Mouse (Mus musculus) forebrain, embryonic 10.5 days (tissue): ENCODE data around the gene Idh1. TPM values are rescaled to one million over a fixed set of nuclear protein-coding genes. Genes with fewer than 3 reads are reported as not detected.
"Not testable (repeated sequence)": the region's sequence is repeated elsewhere in the genome, so short reads cannot be mapped to it uniquely, and the experiment has no call there.

Source experiments
- DNase-seq: peaks from one replicate; pipeline ENCODE4 v3.0.0-alpha.2; 2017; ENCODE audit warnings: low spot score; ENCODE audit errors: extremely low spot score
- H3K27ac ChIP-seq: fragments of 300-500 bp; sonication (generic); 2 replicates; pipeline ENCODE4 v1.5.1; 2016; ENCODE audit warnings: mild to moderate bottlenecking
- H3K27me3 ChIP-seq: fragments of 300-500 bp; sonication (generic); 2 replicates; pipeline ENCODE4 v1.6.1; 2016; ENCODE audit warnings: mild to moderate bottlenecking; ENCODE audit not compliant: poor library complexity, severe bottlenecking
- H3K36me3 ChIP-seq: fragments of 300-500 bp; sonication (generic); replicated peaks from 2 replicates; pipeline ENCODE4 v1.6.1; 2016; ENCODE audit warnings: mild to moderate bottlenecking, moderate library complexity
- H3K4me1 ChIP-seq: fragments of 300-500 bp; sonication (generic); 2 replicates; pipeline ENCODE4 v1.6.1; 2016
- H3K4me3 ChIP-seq: fragments of 300-500 bp; sonication (generic); 2 replicates; pipeline ENCODE4 v1.5.1; 2016; ENCODE audit warnings: mild to moderate bottlenecking, moderate library complexity
- H3K9me3 ChIP-seq: fragments of 300-500 bp; sonication (generic); 2 replicates; pipeline ENCODE4 v1.6.1; 2016; ENCODE audit warnings: mild to moderate bottlenecking, moderate library complexity
- WGBS: fragments of 180-500 bp; shearing (Covaris S2); methylation state at CpG from one replicate; pipeline ENCODE4 v1.1.7; 2016; 5-methylcytosine and 5-hydroxymethylcytosine counted together
- polyA plus RNA-seq: library from polyadenylated mRNA; unstranded; fragments of >200 nt; fragmentation: Nextera tagmentation; extraction: Ambion mirVana; gene quantifications from 2 replicates; pipeline ENCODE4 v1.2.1, GENCODE M21; 2016

The Idh1 gene
- 245 and 249 TPM in 2 replicates for polyA plus RNA-seq

DNA sequence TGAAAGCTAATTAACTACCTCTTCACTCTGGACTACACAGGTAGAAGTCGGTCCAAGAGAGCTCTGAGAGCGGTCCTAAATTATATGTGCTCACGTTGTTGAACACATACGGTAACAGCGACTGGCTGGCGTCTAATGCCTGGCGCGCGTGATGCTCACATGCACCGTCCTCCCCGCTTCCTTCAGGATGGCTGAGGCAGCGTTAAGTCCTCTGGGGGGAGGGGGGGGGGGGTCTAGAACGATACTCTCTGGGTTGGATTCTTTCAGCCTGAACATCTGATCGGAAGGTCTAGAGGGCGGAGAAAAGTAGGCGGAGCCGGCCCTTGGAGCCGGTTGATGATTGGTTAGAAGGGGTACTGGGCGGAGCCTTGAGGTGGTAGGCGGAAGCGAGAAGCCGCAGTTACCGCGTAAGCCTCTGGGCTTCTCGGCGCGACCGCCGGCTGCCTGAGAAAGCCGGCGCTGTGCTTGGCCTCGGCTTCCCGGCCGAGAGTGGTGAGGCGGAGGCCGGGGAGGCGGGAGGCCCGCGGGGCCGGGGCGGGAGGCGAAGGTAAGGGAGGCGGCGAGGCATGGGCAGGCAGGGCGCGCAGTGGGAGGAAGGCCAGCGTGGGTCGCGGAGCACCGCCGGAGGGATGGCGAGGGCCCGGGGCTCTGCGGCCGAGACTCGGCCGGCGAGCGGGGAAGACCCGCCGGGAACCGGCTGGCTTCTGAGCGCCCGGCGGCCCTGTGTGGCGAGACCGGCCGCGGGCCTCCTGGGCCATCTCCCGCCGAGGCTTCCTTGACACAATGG, at the start of gene Idh1, which contains the start of gene Pikfyve:
Idh1 (minus strand) TSS at position 214 of the 787 bp plus-strand sequence.
Pikfyve (plus strand) TSS at position 397 of the 787 bp plus-strand sequence.
- Histone ChIP-seq H3K36me3 (peaks cover 6% of the 10 kb centered on the region), H3K27ac (peak within 1 kb of the TSS; percentile 92), H3K4me3 (peak within 1 kb of the TSS; percentile 89), H3K27me3 (no peaks in the 10 kb centered on the region; the same call in 1 of the 2 replicates), H3K9me3 (no peaks in the 10 kb centered on the region), H3K4me1 (peaks cover 27% of the 10 kb centered on the region)
- peak; percentile 96 for DNase-seq
- under 1% methylated on average over 71 of the region's 71 CpGs for WGBS

DNA sequence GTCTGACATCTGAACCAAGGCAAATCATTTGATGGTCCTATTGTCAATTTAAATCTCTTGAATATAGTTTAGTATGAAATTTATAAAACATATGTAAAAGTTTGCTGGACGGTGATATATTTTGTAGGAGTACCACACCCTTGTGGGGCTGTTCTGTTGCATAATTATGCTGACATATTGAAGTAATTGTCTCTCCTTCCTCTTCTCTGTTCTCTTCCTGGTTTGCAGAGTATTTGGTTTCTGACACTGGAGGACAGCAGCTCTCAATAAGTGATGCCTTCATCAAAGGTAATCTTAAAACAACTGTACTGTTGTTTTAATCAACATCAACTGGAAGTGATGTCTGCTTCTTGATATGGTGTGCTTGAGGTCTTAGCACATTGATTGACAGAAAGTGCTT, 44.3 kb upstream of the Idh1 start:
- Histone ChIP-seq H3K27me3 (no peaks in the 10 kb centered on the region), H3K36me3 (peaks cover 45% of the 10 kb centered on the region), H3K4me1 (no peaks in the 10 kb centered on the region), H3K4me3 (no peak overlapping the region), H3K9me3 (no peaks in the 10 kb centered on the region), H3K27ac (no peak overlapping the region)
- no peak for DNase-seq
- 83% methylated on average over 1 of the region's 1 CpGs for WGBS

DNA sequence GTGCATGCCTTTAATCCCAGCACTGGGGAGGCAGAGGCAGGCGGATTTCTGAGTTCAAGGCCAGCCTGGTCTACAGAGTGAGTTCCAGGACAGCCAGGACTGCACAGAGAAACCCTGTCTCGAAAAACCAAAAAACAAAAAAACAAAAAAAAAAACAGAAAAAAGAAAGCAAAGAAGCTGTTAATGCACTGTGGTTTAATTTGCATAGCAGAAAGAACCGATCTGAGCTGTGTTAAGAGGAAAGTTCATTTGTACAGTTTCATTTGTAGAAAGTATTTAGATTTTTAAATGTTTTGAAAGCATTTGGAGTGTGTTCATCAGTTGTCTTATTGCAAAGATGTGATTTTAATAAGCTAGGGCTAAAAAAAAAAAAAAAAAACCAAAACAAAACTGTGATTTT, 43.5 kb upstream of the Idh1 start:
- 95% methylated on average over 3 of the region's 3 CpGs for WGBS

DNA sequence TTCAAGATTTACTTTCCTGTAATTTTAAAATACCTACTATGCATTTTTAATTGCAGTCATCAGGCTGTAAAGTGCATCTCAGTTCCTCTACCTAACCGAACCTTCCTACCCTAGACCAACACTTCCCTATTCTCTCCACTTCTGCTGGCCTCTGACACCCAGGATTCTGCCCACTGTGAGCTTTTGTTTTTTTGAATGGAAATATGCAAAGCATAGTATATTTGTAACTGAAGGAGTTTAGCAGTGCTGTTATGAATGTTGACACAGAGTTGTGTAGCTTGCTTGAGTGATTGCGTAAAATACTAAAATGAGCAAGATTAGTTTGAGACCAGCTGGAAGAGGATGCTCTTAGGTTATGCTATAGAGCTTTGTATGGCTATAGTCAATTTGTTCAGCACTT, 41.4 kb upstream of the Idh1 start:
- 94% methylated on average over 2 of the region's 2 CpGs for WGBS
- DNase-seq: no peak
- no peaks in the 10 kb centered on the region for H3K27me3 ChIP-seq
- no peaks in the 10 kb centered on the region for H3K4me1 ChIP-seq
- H3K4me3 ChIP-seq: no peak overlapping the region
- H3K9me3 ChIP-seq: no peaks in the 10 kb centered on the region
- H3K36me3 ChIP-seq: peaks cover 51% of the 10 kb centered on the region
- H3K27ac ChIP-seq: no peak overlapping the region

More for the DNA sequence above, 43.5 kb upstream of the Idh1 start:
- H3K36me3 ChIP-seq: peaks cover 38% of the 10 kb centered on the region
- H3K4me3 ChIP-seq, H3K9me3 ChIP-seq, DNase-seq, H3K27ac ChIP-seq, H3K27me3 ChIP-seq, H3K4me1 ChIP-seq: not testable (repeated sequence)

DNA sequence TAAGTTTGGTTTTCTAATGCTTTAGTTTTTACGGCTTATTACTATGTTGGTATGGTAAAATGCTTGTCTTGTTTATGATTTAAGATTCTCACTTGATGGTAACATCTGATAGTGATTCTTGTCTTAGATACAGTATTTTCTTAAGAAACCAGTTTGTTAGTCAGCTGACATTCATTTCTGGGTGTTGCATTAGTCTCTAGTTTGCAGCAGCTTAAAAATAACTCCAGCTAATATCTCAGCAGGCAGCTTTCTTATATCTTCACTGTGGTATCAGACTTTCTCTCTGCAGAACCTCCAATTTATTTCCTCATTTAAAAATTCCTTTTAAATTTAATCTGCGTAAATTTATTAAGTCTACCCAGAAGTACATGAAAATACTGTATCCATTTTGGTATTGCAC, 37.4 kb upstream of the Idh1 start:
- Histone ChIP-seq H3K36me3 (peaks cover 69% of the 10 kb centered on the region), H3K9me3 (no peaks in the 10 kb centered on the region), H3K4me1 (no peaks in the 10 kb centered on the region), H3K27ac (no peak overlapping the region), H3K4me3 (no peak overlapping the region), H3K27me3 (no peaks in the 10 kb centered on the region)
- DNase-seq: no peak
- 96% methylated on average over 2 of the region's 2 CpGs for WGBS

DNA sequence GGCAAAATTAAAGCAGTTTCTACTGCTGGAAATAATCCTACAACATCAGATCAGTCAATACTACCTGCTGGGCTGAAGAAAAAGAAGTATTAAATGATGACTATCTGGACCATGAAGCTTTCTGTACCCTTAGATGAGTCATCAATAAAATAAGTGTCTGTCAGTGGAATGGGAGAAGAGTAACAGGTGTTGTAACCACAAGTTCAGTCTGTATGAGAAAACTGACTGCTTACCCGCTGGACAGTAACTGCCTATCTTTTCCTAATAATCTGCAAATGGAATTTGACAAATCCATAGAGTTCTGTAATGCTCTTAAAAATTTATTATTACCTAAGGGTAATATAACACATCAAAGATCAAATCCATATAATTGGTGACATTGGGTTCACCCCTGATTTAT, 31.7 kb upstream of the Idh1 start:
- H3K9me3 ChIP-seq: no peaks in the 10 kb centered on the region
- H3K36me3 ChIP-seq: peaks cover 58% of the 10 kb centered on the region
- 100% methylated on average over 1 of the region's 1 CpGs for WGBS
- no peak overlapping the region for H3K4me3 ChIP-seq
- 0 out of 2 replicates have a peak, but pooled peaks cover 2% of the 10 kb centered on the region for H3K4me1 ChIP-seq
- H3K27me3 ChIP-seq: no peaks in the 10 kb centered on the region
- no peak for DNase-seq
- H3K27ac ChIP-seq: no peak overlapping the region

DNA sequence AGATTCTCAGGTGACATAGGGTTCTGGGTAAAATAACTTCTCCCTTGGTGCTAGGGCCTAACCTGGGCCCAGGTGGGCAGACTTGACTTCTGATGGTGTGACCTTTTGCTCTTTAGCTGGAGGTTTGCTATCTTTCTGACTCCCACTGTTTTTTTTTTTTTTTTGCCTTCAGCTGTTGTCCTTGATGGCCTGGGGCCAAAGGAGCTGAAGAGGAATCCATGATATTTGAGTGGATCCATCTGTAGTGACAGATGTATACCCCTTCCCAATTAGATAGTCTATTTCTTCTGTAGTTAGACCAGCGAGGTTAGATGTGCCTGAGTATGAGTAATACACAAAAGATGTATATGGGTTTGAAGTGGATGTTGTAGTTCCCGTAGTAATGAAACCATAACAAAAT, 31.3 kb upstream of the Idh1 start:
- no peak overlapping the region for H3K27ac ChIP-seq
- H3K27me3 ChIP-seq: no peaks in the 10 kb centered on the region
- H3K4me1 ChIP-seq: 0 out of 2 replicates have a peak, but pooled peaks cover 4% of the 10 kb centered on the region
- DNase-seq: no peak
- WGBS: 95% methylated on average over 2 of the region's 2 CpGs
- no peaks in the 10 kb centered on the region for H3K9me3 ChIP-seq
- H3K4me3 ChIP-seq: no peak overlapping the region
- peaks cover 55% of the 10 kb centered on the region for H3K36me3 ChIP-seq

DNA sequence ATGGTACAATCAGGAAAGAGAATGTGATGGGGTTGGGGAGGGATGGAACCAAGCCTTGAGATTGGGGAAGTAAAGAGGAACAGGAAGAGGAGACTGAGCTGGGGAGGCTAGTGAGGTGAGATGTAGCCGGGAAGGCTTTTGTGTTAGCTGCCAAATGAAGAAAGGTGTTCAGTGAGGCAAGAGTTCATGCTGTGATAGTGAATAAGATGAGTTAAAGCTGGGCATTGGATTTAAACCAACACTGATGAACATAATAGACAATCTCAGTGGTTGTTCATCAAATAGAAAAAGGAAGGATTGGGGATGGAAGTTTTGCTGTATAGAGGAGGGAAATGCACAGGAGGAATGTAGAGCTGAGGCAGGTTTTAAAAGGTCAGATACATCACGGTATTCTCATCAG, 26.9 kb upstream of the Idh1 start:
- DNase-seq: no peak
- peaks cover 64% of the 10 kb centered on the region for H3K36me3 ChIP-seq
- H3K9me3 ChIP-seq: peaks cover 15% of the 10 kb centered on the region; the same call in 1 of the 2 replicates
- H3K4me1 ChIP-seq: 0 out of 2 replicates have a peak, but pooled peaks cover 4% of the 10 kb centered on the region
- H3K27me3 ChIP-seq: no peaks in the 10 kb centered on the region
- WGBS: 31% methylated on average over 2 of the region's 2 CpGs
- no peak overlapping the region for H3K4me3 ChIP-seq
- H3K27ac ChIP-seq: no peak overlapping the region

DNA sequence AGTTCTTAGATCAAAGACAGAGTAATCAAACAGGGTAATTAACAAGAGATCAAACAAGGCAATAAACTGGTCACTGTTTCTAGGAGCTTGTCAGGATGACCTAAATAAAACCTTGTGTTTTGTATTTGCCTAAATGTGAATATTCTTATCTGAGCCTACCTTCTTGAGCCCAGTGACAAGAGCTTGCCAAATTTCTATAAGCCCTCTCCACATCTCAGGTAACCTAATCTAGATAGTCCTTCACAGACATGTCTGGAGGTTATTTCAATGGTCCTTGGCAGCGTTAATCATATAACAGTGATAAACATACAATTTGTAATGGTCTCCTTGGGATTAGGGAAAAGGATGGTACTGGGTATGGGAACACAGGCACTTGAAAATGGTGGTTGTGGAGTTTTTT, 18.0 kb upstream of the Idh1 start:
- Histone ChIP-seq H3K27me3 (no peaks in the 10 kb centered on the region), H3K36me3 (peaks cover 75% of the 10 kb centered on the region), H3K27ac (no peak overlapping the region), H3K9me3 (0 out of 2 replicates have a peak, but pooled peaks cover 5% of the 10 kb centered on the region), H3K4me3 (no peak overlapping the region), H3K4me1 (no peaks in the 10 kb centered on the region)
- 93% methylated on average over 1 of the region's 1 CpGs for WGBS
- no peak for DNase-seq

DNA sequence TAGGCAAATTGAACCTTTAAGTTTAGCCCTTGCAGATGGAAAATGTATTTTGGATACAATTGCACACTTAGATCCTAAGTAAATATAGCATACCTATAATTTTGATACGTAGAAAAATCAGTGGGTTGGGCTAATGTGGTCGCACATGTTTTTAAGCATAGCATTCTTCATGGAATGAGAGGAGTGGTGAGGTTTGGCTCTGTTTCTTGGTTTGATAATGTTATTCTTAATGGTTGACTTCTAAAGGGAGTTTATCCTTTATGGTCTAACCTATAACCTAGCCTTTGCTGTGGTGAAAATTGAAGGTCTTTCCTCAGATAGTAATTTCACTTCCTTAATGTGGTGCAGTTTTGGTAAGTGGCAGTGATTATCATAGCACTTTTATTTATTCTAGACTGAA, 12.6 kb upstream of the Idh1 start:
- no peaks in the 10 kb centered on the region for H3K9me3 ChIP-seq
- no peaks in the 10 kb centered on the region for H3K4me1 ChIP-seq
- DNase-seq: no peak
- no peak overlapping the region for H3K4me3 ChIP-seq
- no peaks in the 10 kb centered on the region for H3K27me3 ChIP-seq
- WGBS: 95% methylated on average over 2 of the region's 2 CpGs
- H3K36me3 ChIP-seq: peaks cover 71% of the 10 kb centered on the region
- H3K27ac ChIP-seq: no peak overlapping the region

DNA sequence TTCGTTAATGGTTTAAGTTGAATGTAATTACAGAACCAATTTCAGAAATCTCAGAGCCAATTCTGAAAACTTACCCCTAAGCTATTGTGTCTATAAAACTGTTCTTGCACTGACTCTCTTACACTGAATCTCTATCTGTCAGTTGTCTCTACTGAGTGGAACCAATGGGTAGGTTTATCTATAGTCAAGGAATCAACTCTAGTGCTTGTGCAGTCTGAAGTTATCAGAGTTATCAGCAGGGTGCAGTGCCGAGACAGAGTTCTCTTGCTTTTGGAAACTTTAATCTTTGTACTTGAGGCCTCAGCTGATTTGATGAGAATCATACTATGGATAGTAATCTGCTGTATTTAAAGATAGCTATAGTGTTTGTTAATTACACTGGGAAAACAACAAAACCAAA, 12.1 kb upstream of the Idh1 start:
- Histone ChIP-seq H3K27ac (no peak overlapping the region), H3K9me3 (no peaks in the 10 kb centered on the region), H3K27me3 (no peaks in the 10 kb centered on the region), H3K4me3 (no peak overlapping the region), H3K36me3 (peaks cover 71% of the 10 kb centered on the region), H3K4me1 (no peaks in the 10 kb centered on the region)
- 89% methylated on average over 2 of the region's 2 CpGs for WGBS
- no peak for DNase-seq

DNA sequence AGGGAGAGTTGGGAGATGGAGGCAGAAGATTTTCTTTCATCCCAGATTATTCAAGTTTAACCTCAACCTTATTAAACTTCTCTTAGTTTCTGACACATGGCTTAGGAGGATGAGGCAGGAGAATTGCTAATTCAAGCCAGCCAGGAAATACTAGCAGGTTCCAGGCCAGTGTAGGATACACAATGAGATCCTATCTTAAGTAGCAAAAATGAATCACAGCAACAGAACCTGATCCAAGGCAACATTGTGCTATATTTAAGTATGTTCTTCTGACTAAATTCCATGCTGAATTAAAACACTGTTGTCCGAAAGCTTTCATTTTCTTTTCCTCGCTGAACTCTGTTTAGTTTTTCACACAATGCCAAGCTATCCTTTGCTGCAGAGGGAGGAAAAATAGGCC, 6.9 kb upstream of the Idh1 start:
- Histone ChIP-seq H3K4me1 (peaks cover 9% of the 10 kb centered on the region), H3K4me3 (no peak overlapping the region), H3K27me3 (no peaks in the 10 kb centered on the region), H3K36me3 (peaks cover 67% of the 10 kb centered on the region), H3K27ac (no peak overlapping the region), H3K9me3 (no peaks in the 10 kb centered on the region)
- no peak for DNase-seq
- WGBS: 95% methylated on average over 2 of the region's 2 CpGs

DNA sequence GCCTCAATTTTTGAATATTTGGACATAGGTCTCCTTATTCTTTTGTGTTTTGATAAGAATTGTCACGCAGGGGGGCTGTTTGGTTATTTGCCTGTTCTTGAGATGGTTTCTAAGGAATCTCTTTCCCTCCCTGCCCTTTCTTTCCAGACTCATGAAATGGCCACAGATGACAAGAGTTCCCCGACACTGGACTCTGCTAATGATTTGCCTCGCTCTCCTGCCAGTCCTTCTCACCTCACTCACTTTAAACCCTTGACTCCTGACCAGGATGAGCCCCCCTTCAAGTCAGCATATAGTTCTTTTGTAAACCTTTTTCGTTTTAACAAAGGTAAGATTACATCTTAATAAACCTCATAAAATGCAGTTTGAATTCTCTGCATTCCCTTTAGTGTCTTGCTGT, 3.9 kb upstream of the Idh1 start:
- DNase-seq: no peak
- no peak overlapping the region for H3K4me3 ChIP-seq
- 92% methylated on average over 4 of the region's 4 CpGs for WGBS
- H3K9me3 ChIP-seq: no peaks in the 10 kb centered on the region
- H3K27ac ChIP-seq: no peak overlapping the region
- peaks cover 27% of the 10 kb centered on the region for H3K4me1 ChIP-seq
- H3K36me3 ChIP-seq: peaks cover 39% of the 10 kb centered on the region
- no peaks in the 10 kb centered on the region for H3K27me3 ChIP-seq
